Mouse (Mus musculus): ENCODE measurements around the gene Olfr930.

Gene Olfr930

GRCm38 (mm10) chr9:38929509-38929908 is at the start of gene Olfr930:
Gene Olfr930 (plus strand): TSS chr9:38929809.
- DNase-seq: no peak

- no peak for DNase-seq
These were observed 24.0 kb downstream of the Olfr930 start for GRCm38 (mm10) chr9:38953401-38954123.

GRCm38 (mm10) chr9:38954124-38954416 is 24.5 kb downstream of the Olfr930 start:
- no peak for DNase-seq

- no peak for DNase-seq
These were observed 42.4 kb downstream of the Olfr930 start, which contains the start of gene Olfr933 for GRCm38 (mm10) chr9:38972013-38972412. Gene Olfr933 (plus strand): TSS chr9:38972313.

All from kidney, postnatal 25 days (tissue).